15 mouse cellular contexts compared by ENCODE assay signal in the genomic region with DNA sequence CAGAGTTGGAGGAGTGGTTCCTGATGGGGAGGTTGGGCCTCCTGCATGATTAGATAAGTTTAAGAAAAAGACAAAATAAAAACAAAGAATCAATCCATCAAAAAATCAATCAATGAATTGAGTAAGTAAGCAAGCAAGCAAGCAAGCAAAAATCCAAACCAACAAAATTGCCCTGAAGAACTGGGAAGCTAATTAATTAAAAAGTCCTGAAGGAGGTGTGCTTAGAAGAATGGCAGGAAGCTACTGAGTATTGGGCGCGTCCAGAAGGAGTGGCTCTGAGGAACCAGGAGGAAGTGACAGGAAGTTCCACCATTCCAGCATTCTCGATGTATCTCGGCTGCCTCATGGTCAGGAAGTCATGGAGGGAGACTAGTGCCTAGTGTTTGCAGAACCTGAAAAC. TPM values are rescaled to one million over a fixed set of nuclear protein-coding genes. Genes with fewer than 3 reads are reported as not detected.
"Had no signal": no experiment of that assay in that cellular context is flagged by ENCODE, and none has a peak within 500 bp of the region (broad histone marks: within the 10 kb centered on the region; RNA-seq: fewer than 3 reads in every experiment).

Gene Zfp990 (plus strand): TSS at position 301 of the 400 bp plus-strand sequence.

RNA-seq across cellular contexts. Expression of gene Zfp990, which starts in this region (rescaled TPM):
- total RNA-seq: forebrain, postnatal 0 days; gastrocnemius, adult 18-20 months; gastrocnemius, adult 8-10 months had no signal
- polyA plus RNA-seq: cortical plate, adult 2 months; embryonic facial prominence, embryonic 10.5 days; embryonic facial prominence, embryonic 11.5 days; embryonic facial prominence, embryonic 13.5 days; embryonic facial prominence, embryonic 14.5 days; embryonic facial prominence, embryonic 15.5 days; forebrain, embryonic 11.5 days; forebrain, embryonic 12.5 days; forebrain, embryonic 13.5 days; forebrain, embryonic 15.5 days; forebrain, embryonic 16.5 days; forebrain, postnatal 0 days; gonadal fat pad, adult 2 months had no signal
